Comparison of ENCODE assay signal across 8 mouse cellular contexts in the genomic region with DNA sequence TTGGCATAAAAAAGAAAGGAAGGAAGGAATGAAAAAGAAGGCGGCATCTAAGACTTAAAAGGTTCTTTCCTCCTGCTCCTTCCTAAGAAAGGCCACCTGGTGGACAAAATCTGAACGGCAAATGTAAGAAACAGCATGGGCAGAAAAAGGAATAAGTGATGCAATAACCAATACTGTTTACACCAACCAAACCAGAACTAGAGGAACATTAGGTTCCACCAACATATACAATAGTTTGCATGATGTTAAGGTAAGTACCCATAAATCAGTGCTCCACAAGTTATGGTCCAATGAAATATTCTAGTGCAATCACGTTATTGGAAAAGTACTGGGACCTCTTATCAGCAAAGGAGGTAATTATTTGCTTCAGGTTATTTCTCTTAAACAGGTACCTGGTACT. TPM values are rescaled to one million over a fixed set of nuclear protein-coding genes. Genes with fewer than 3 reads are reported as not detected.
DNase-seq lines count a peak whose midpoint lies in the region; TF ChIP-seq lines count a peak whose summit lies in the region.

No protein-coding gene starts in this region.

- no peak overlapping the region for H3K27ac ChIP-seq in heart, adult 2 months

- peak in 1 of 2 experiments; percentile 51 for DNase-seq in heart, adult 2 months
- DNase-seq in heart, postnatal 25 days (ENCODE audit: low spot score), result no peak
- DNase-seq in testis, postnatal 10 days (ENCODE audit: low spot score), result peak; percentile 72
- no peak for DNase-seq in testis, postnatal 14 days (ENCODE audit: low spot score)
- peak; percentile 70 to 76 for DNase-seq in cerebellum, adult 18-20 months
- DNase-seq in kidney, adult 8-10 months, result peak; percentile 50 to 69
- peak; percentile 68 for DNase-seq in mesoderm, embryonic 11.5 days (ENCODE audit: low read depth, low spot score)
- peak; percentile 13 for DNase-seq in yolk sac, embryonic 10.5 days (ENCODE audit: low spot score)

- TF ChIP-seq EP300 in heart, adult 2 months (IDR thresholded peaks at IDR 0.05; ENCODE audit: insufficient read depth, low read depth, low read length), result no peak

- H3K36me3 ChIP-seq in heart, adult 2 months (ENCODE audit: control insufficient read depth, insufficient read depth, low read length), result peaks cover 18% of the 10 kb centered on the region

- H3K9ac ChIP-seq in heart, adult 2 months (ENCODE audit: low read depth, low read length), result no peak overlapping the region

- intact Hi-C loops in heart, adult 2 months (cut with DNase I), result loop anchor here (1.0 kb wide), 1 partner anchor 54 kb away; no protein-coding TSS in a partner anchor
- intact Hi-C loops in heart, postnatal 25 days (cut with DNase I), result no loop called here

- H3K4me3 ChIP-seq in heart, adult 2 months, result no peak overlapping the region

- no peaks in the 10 kb centered on the region for H3K27me3 ChIP-seq in heart, adult 2 months (ENCODE audit: control insufficient read depth, insufficient read depth, low read length)

- no peaks in the 10 kb centered on the region for H3K79me2 ChIP-seq in heart, adult 2 months (replicated peaks; ENCODE audit: control insufficient read depth, insufficient read depth, low read length)

- no peak for TF ChIP-seq POLR2A in heart, adult 2 months (IDR thresholded peaks at IDR 0.05; ENCODE audit: insufficient read depth, low read depth, low read length)

- peak; percentile 86 for TF ChIP-seq CTCF in heart, adult 2 months (IDR thresholded peaks at IDR 0.05)

- WGBS in heart, adult 2 months, result 41% methylated on average over 3 of the region's 3 CpGs

- peaks cover 11% of the 10 kb centered on the region for H3K4me1 ChIP-seq in heart, adult 2 months (ENCODE audit: control insufficient read depth, insufficient read depth, low read length)

RNA-seq across cellular contexts. Expression of a gene that starts 55.7 kb away (rescaled TPM):
- total RNA-seq in heart, adult 2 months (2021), result 100 to 1,000 TPM; 140 to 205 TPM
- polyA plus RNA-seq in heart, adult 2 months (2012; rRNA removed), result 108 and 133 TPM in 2 replicates
- total RNA-seq in heart, postnatal 25 days (2021), result 100 to 1,000 TPM; 130 to 184 TPM

Comparison
In these comparisons a context has a peak if more than half of its experiments do, and no peak if none do; other contexts are left out.
1. DNase-seq: peak in testis, postnatal 10 days (single experiment), cerebellum, adult 18-20 months (2 of 2), kidney, adult 8-10 months (2 of 2), mesoderm, embryonic 11.5 days (single experiment) and yolk sac, embryonic 10.5 days (single experiment); none in heart, postnatal 25 days (single experiment) and testis, postnatal 14 days (single experiment).